Mouse (Mus musculus) frontal cortex, adult (tissue): ENCODE results near the gene Il21r.

ENCODE experiments used
- ATAC-seq: cut with Nextera tagmentation; 2 replicates; pipeline ENCODE4 v1.9.2; 2017; ENCODE audit warnings: mild to moderate bottlenecking, moderate library complexity, mixed read lengths; ENCODE audit not compliant: low TSS enrichment

Gene Il21r

GRCm38 (mm10) chr7:125638376-125638775 is 35.1 kb downstream of the Il21r start:
- no peak for ATAC-seq

GRCm38 (mm10) chr7:125638870-125639386 is 35.7 kb downstream of the Il21r start:
- ATAC-seq: peak; percentile 64

- no peak for ATAC-seq
Observed at GRCm38 (mm10) chr7:125643880-125644279, 40.7 kb downstream of the Il21r start.

GRCm38 (mm10) chr7:125645413-125645812 is 42.2 kb downstream of the Il21r start:
- peak; percentile 64 for ATAC-seq

- ATAC-seq: no peak
Observed at GRCm38 (mm10) chr7:125649013-125649412, 45.8 kb downstream of the Il21r start.

GRCm38 (mm10) chr7:125657511-125657910 is 54.3 kb downstream of the Il21r start:
- no peak for ATAC-seq

- ATAC-seq: no peak
Observed at GRCm38 (mm10) chr7:125663654-125664053, 60.4 kb downstream of the Il21r start.

GRCm38 (mm10) chr7:125670865-125671264 is 67.6 kb downstream of the Il21r start:
- no peak for ATAC-seq

GRCm38 (mm10) chr7:125671396-125671795 is 68.2 kb downstream of the Il21r start:
- ATAC-seq: no peak

GRCm38 (mm10) chr7:125674916-125675315 is 71.7 kb downstream of the Il21r start:
- ATAC-seq: no peak

GRCm38 (mm10) chr7:125678756-125679155 is 75.5 kb downstream of the Il21r start:
- no peak for ATAC-seq

GRCm38 (mm10) chr7:125679936-125680335 is 76.7 kb downstream of the Il21r start:
- ATAC-seq: peak; percentile 64
